In genomic region chr7:34545906-34546305, GRCm38 (mm10) we compare ENCODE assay signal across 20 mouse cellular contexts.
"Had no signal": no experiment of that assay in that cellular context is flagged by ENCODE, and none has a peak within 500 bp of the region (broad histone marks: within the 10 kb centered on the region; RNA-seq: fewer than 3 reads in every experiment).

No protein-coding gene starts in this region.

- DNase-seq: kidney, adult 8-10 months; layer of hippocampus, adult 9-11 months; liver; lung, adult 18-20 months; lung, postnatal 10 days; lung, postnatal 36 days; retina, postnatal 1 day; right cerebral cortex, postnatal 25 days; spleen, adult 18-20 months; thymus, postnatal 25 days had no signal

- H3K27me3 ChIP-seq: kidney, embryonic 15.5 days; limb, embryonic 12.5 days; liver, embryonic 12.5 days; liver, embryonic 15.5 days; lung, embryonic 15.5 days; midbrain, embryonic 12.5 days; midbrain, embryonic 15.5 days; neural tube, embryonic 13.5 days; stomach, embryonic 15.5 days had no signal

- H3K4me2 ChIP-seq: kidney, embryonic 15.5 days; limb, embryonic 12.5 days; liver, embryonic 12.5 days; liver, embryonic 15.5 days; lung, embryonic 15.5 days; midbrain, embryonic 12.5 days; midbrain, embryonic 15.5 days; neural tube, embryonic 13.5 days; stomach, embryonic 15.5 days had no signal

- H3K4me3 ChIP-seq: kidney, embryonic 15.5 days; left cerebral cortex, adult 2 months; limb, embryonic 12.5 days; liver, embryonic 12.5 days; liver, embryonic 15.5 days; lung, embryonic 15.5 days; midbrain, embryonic 12.5 days; midbrain, embryonic 15.5 days; neural tube, embryonic 13.5 days; stomach, embryonic 15.5 days had no signal

- H3K9me3 ChIP-seq: kidney, embryonic 15.5 days; lung, embryonic 15.5 days; midbrain, embryonic 12.5 days; midbrain, embryonic 15.5 days; stomach, embryonic 15.5 days had no signal

- H3K27ac ChIP-seq: kidney, embryonic 15.5 days; left cerebral cortex, adult 2 months; liver, embryonic 12.5 days; liver, embryonic 15.5 days; lung, embryonic 15.5 days; midbrain, embryonic 12.5 days; midbrain, embryonic 15.5 days; neural tube, embryonic 13.5 days; stomach, embryonic 15.5 days had no signal

- H3K36me3 ChIP-seq: kidney, embryonic 15.5 days; limb, embryonic 12.5 days; liver, embryonic 12.5 days; liver, embryonic 15.5 days; lung, embryonic 15.5 days; midbrain, embryonic 12.5 days; midbrain, embryonic 15.5 days; neural tube, embryonic 13.5 days; stomach, embryonic 15.5 days had no signal

- ATAC-seq: liver, embryonic 12.5 days; midbrain, embryonic 15.5 days had no signal

- H3K9ac ChIP-seq: kidney, embryonic 15.5 days; limb, embryonic 12.5 days; liver, embryonic 12.5 days; liver, embryonic 15.5 days; lung, embryonic 15.5 days; midbrain, embryonic 12.5 days; midbrain, embryonic 15.5 days; neural tube, embryonic 13.5 days; stomach, embryonic 15.5 days had no signal

- H3K4me1 ChIP-seq: kidney, embryonic 15.5 days; limb, embryonic 12.5 days; liver, embryonic 12.5 days; liver, embryonic 15.5 days; lung, embryonic 15.5 days; midbrain, embryonic 15.5 days had no signal
